Mouse (Mus musculus) left cerebral cortex, postnatal 36 days (tissue): ENCODE results near the gene Gjd3. TPM values are rescaled to one million over a fixed set of nuclear protein-coding genes. Genes with fewer than 3 reads are reported as not detected.

Experiments used
- DNase-seq, 2 experiments: peaks; one replicate each; pipeline ENCODE4 v3.0.0; 2021 to 2022; ENCODE audit warnings: low spot score in 2 of 2, mixed read lengths in 1 of 2
- intact Hi-C: fragments of 180-260 bp; cut with DNase I; formaldehyde crosslinking; loops from one replicate; pipeline ENCODE4 v1.15.1; 2025
- total RNA-seq, 2 experiments: library from RNA; stranded (reverse); gene quantifications; 2 replicates each; pipeline ENCODE4 v1.2.3; 2021

Gene Gjd3
- total RNA-seq, 2 experiments from 2014 or later: 2.0 TPM

DNA sequence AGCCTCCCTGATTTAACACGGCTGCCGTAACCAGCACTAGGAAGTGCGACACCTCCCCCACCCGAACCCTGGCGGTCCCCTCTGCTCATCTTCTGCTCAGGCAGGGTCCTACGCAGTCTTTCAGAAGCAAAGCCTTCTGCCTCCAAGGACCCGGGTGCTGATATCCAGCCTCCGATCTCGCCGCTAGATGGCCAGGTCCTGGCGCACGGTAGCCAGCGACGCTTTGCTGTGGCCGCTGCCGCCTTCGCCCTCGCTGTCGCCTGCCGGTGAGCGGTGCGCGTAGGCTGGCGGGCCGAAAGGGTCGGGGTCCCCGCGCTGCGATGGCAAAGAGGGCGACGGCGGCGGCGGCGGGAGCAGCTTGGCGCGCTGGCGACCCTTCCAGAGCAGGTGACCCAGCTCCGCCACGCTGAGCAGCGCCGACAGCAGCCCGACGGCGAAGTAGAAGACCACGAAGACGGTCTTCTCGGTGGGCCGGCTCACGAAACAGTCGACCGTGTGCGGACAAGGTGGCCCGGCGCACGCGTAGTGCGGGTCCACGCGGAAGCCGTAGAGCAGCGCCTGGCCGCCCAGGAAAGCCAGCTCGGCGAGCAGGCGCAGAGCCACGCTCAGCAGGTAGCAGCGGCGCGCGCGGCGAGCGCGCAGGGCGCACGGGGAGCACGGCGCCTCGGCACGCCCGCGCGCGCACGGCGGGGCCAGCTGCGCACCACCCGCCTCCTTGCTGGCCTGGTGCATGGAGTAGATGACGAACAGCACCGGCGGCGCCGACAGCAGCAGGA, 631 bp downstream of the Gjd3 start:
- peak; percentile 72 to 86 for DNase-seq
- intact Hi-C loops: loop anchor here (2.0 to 5.0 kb wide), 2 partner anchors 55 to 169 kb away; no protein-coding TSS in a partner anchor

DNA sequence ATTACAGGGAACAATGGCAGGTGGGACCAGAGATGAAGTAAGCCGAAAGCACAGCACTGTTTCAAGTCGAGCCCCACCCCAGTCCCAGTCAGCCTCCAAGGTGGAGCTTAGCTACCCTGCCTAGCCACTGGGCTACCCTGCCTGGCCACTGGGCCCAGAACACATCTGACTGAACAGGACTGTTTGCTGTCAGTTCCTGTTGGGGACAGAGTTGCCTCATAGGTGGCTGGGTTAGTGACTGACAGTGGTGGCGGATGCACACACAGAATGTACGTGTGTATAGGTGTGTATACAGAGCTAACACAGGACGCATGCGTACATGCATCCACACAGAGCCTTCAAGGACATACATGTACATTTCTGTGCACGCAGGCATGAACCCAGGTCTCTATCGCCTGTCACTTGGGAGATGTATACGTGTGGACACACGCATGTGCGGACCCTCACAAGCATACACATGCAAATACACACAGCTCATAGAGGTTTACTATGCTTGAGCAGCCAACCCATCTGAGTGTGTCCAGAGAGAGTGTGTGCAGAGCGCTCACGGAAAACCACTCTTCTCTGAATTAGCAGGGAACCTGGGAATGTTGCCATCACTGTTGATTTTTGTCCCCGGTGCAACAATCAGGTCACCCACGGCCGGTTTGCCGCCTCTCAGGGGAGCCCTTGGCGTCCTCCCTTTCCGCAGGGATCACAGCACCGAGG, 1.4 kb downstream of the Gjd3 start:
- DNase-seq: peak in 1 of 2 experiments; percentile 37
- intact Hi-C loops: loop anchor here (5.0 kb wide), 1 partner anchor 56 kb away; no protein-coding TSS in a partner anchor

DNA sequence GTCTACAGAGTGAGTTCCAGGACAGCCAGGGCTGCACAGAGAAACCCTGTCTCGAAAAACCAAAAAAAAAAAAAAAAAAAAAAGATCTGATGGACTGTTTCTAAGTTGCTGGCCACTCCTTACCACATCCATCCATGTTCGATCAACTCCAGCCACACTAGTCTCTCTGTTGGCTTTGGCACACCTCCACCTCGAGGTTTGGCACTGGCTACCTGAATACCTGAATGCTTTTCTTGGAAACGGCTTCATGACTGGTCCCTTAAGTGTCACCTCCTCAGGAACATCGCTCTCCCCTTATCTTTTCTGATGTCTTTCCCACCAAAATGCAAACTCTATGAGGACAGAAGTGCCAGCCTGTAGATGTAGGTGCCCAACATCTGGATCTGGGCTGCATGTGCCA, 3.5 kb downstream of the Gjd3 start:
- intact Hi-C loops: no loop called here
- DNase-seq: no peak

GRCm38 (mm10) chr11:98978526-98979148, 4.2 kb downstream of the Gjd3 start:
- intact Hi-C loops: no loop called here
- DNase-seq: no peak

GRCm38 (mm10) chr11:98974871-98975719, 7.7 kb downstream of the Gjd3 start:
- intact Hi-C loops: no loop called here

GRCm38 (mm10) chr11:98974213-98974612, 8.6 kb downstream of the Gjd3 start:
- no peak for DNase-seq
- intact Hi-C loops: no loop called here

More at GRCm38 (mm10) chr11:98974871-98975719, 7.7 kb downstream of the Gjd3 start:
- peak; percentile 78 to 80 for DNase-seq

DNA sequence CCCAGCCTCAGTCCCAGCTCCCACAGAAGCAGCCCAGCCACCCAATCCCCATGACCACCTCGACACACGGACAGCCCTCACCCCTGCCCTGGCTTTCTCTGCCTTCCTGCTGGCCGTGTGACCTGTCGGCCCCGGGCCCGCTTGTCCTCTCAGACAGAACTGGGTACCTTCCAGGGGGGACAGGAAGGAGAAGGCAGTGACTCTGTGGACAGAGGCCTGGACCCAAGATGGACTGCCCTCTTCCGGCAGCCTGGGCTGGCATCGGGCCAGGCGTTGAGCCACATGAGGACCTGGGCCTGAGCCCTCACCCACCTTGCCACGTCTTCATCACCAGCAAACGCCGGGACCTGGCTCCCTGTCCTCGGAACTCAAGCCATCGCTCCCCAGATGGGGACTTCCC, 9.2 kb downstream of the Gjd3 start:
- intact Hi-C loops: no loop called here
- DNase-seq: no peak

- intact Hi-C loops: loop anchor here (1.0 kb wide), 1 partner anchor 51 kb away; no protein-coding TSS in a partner anchor
- no peak for DNase-seq
Measured at GRCm38 (mm10) chr11:98972801-98973360, 9.9 kb downstream of the Gjd3 start.

- intact Hi-C loops: loop anchor here (1.0 kb wide), 1 partner anchor 50 kb away; no protein-coding TSS in a partner anchor
Measured at GRCm38 (mm10) chr11:98972215-98972614, 10.6 kb downstream of the Gjd3 start.

DNA sequence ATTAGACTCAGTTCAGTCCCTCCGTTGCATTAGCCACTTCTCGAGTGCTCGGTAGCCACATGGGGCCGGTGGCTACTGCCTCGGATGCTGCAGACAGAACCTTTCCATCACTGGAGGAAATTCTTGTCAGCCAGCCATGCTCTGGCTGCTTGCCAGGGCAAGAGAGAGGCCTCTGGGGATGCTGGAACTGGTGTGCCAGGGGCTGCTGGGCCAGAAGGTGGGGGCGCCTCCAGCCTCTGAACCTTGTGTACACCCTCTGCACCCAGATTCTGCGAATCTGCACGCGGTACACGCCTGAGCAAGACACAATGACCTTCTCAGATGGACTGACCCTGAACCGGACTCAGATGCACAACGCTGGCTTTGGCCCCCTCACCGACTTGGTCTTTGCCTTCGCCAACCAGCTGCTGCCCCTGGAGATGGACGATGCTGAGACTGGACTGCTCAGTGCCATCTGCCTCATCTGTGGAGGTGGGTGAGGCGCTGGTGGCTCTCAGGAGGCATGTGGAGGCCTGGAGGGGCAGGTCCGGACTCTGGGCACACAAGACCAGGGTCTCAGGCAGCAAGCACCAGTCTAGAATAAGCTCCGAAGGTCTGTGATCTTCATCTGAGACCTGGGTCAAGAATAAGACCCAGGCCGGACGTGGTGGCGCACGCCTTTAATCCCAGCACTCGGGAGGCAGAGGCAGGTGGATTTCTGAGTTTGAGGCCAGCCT, 11.3 kb downstream of the Gjd3 start:
- no peak for DNase-seq
- intact Hi-C loops: loop anchor here (1.0 kb wide), 1 partner anchor 49 kb away; no protein-coding TSS in a partner anchor

More at GRCm38 (mm10) chr11:98972215-98972614, 10.6 kb downstream of the Gjd3 start:
- peak; percentile 77 to 84 for DNase-seq

DNA sequence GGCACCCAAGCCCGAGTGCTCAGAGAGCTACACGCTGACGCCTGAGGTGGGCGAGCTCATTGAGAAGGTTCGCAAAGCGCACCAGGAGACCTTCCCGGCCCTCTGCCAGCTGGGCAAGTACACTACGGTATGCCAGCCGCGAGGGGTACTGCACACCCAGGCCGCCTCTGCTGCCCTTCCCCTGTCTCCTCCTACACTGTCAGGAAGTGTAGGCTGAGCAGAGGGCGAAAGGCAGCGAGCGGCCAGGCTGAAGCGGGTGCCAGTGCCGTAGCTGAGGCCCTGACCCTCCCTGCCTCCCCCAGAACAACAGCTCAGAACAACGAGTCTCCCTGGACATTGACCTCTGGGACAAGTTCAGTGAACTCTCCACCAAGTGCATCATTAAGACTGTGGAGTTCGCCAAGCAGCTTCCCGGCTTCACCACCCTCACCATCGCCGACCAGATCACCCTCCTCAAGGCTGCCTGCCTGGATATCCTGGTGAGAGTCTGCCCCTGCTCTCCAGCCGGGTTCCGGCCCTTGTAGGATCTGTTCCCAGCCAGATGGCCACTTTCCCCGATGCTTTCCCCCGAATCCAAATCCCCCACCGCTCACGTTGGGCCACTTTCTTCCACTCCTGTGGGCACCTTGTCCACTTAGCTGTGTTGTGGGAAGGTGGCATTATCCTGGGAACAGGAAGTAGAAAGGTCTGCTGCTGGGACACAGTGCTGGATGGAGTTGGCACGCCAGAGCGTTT, 12.5 kb downstream of the Gjd3 start:
- no peak for DNase-seq
- intact Hi-C loops: no loop called here

DNA sequence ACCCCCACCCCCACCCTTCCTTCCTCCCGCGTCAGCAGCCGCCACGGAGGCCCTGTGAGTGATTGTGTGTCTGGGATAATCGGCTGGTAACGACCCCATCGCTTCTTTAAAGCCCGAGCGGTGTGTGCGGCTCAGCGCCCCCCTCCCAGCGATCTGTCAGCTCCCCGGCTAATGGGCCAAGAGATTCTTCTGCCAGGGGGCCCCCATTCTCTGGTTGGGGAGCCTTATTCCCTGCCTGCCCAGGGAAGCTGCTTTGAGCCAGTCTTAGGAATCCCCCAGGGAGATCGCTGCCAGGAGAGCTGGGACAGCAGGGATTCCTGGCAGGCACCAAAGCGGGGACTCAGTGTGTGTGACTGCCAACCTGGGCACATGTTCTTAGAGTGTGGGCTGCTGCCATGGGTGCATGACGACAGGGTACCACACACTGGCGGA, 13.3 kb downstream of the Gjd3 start:
- intact Hi-C loops: no loop called here
- DNase-seq: peak; percentile 79 to 86

DNA sequence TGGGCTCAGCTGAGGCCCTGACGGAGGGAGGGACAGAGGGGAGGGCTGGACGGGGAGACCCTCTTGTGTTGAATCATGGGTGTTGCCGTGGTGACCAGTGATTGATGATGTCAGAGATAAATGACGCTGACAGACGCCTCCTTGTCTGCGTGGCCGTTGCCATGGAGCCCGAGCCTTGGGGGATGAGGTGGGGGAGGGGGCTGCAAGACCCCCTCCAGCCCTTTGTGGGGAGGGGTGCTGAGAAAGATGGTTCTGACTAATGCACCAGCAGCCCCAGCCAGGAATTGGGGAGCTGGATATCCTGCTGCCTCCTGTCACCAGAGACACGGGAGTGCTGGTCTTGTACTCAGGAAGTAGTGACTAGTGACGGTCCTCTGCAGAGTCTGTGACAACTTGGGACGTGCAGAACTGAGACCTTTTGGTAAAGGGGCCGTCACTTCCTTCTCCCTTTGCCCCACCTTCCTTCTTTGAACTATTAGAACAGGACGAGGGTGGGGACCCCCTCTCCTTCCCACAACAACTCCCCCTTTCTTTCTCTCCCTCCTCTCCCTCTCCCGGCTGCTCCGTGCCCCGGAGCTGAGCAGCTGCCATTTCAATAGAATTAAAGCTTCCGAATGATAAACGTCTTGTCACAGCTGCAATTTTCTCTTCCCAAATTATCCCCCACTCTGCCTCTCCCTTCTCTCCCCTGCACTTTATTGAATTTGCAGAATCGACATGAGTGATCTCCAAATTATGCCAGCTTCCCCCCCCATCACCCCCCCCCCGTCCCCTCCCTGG, 13.9 kb downstream of the Gjd3 start:
- DNase-seq: no peak
- intact Hi-C loops: no loop called here

DNA sequence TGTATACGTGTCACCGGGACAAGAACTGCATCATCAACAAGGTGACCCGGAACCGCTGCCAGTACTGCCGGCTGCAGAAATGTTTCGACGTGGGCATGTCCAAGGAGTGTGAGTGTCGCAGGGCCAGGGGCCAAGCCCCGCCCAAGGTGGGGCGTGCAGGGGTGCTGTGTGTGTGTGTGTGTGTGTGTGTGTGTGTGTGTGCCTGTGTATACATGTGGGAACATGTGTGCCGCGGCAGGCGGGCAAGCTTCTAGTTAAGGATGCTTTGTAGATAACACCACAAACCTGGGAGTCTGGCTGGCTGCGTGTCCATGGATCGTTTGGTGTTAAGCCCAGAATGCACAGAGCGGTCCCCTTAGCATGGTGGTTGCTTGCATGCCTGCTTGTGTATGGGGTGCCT, 14.7 kb downstream of the Gjd3 start:
- DNase-seq: no peak
- intact Hi-C loops: no loop called here

DNA sequence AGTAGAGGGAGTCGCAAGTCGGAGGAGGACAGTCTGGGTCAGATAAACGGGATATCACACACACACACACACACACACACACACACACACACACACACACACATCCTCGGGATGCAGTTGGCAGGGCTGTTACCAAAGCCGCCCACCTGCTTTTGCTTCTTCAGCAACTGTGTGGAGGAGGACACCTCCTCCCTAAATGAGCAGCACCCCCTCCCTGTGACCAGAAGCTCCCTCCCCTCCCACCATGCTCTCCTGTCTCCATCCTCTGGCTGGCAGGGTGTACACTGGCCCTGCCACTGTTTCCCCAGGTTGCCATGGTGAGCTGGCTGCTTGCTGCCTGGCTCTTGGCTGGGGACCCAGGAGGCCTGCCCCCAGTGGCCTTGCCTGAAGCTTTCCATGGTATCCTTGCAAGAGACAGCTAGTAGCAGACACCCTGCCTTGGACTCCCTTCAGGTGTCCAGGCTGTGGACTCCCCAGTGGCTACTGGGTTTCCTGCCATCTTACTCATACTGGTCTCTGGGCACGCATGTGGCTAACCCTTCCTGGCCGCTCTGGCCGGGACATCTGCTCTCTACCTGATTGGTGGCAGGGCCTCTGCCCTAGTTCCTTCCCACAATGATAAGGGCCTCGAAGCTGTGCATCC, 16.2 kb downstream of the Gjd3 start:
- intact Hi-C loops: no loop called here
- DNase-seq: peak; percentile 71 to 78

DNA sequence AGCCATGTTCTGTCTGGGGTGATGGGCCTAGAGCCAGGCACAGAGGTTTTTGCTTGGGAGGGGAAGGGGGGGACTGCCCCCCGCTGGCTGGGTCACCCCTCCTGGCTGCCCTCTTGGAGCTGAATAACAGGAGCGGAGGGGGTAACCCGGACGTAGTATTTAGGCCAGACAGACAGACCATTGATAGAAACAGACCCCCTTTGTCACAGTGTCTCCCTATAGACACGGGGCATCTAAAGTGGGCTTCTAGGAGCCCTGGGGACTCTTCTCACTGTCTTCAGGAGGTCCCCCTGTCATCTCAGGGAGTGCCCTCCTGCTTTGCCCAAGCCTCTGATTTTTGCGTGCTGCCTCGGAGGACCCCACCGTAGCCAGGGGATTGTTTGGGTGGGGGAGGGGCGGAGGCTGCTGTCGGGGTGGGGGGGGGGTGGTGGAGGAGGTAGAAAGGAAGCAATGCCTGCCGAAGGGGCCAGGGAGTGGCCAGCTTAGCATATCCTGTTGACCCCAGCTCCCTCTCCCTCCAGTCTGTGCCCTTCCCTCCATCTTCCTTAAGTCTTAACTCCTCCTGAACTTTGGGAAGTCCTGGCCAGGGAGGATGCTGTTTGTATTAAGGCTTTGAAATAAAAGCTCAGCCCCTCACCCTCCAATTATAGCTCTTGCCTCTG, 17.3 kb downstream of the Gjd3 start:
- no peak for DNase-seq
- intact Hi-C loops: no loop called here
